Mouse (Mus musculus) bone marrow macrophage, adult 2 months (primary cell): ENCODE results near the gene Sox5. TPM values are rescaled to one million over a fixed set of nuclear protein-coding genes. Genes with fewer than 3 reads are reported as not detected.

Source experiments
- H3K27ac ChIP-seq: 2 replicates; pipeline ENCODE4 v1.5.1; 2012; ENCODE audit warnings: low read depth, low read length; ENCODE audit not compliant: insufficient read depth
- H3K4me1 ChIP-seq: 2 replicates; pipeline ENCODE4 v1.6.1; 2012; ENCODE audit warnings: low read length; ENCODE audit not compliant: control insufficient read depth, insufficient read depth
- H3K4me3 ChIP-seq: 2 replicates; pipeline ENCODE4 v1.5.1; 2012; ENCODE audit warnings: mild to moderate bottlenecking, low read length, moderate library complexity; ENCODE audit not compliant: insufficient read depth
- CTCF ChIP-seq: IDR thresholded peaks from 2 replicates; pipeline ENCODE4 v1.5.1; 2012; ENCODE audit warnings: low read depth, mild to moderate bottlenecking, low read length, moderate library complexity
- POLR2A ChIP-seq: IDR thresholded peaks from 2 replicates; pipeline ENCODE4 v1.6.1; 2012; ENCODE audit warnings: mild to moderate bottlenecking, low read depth, low read length, borderline replicate concordance
- polyA plus RNA-seq: library from polyadenylated mRNA; stranded (reverse); fragments of >200 nt; gene quantifications from 2 replicates; pipeline ENCODE4 v1.2.4, GENCODE M21; 2012; ENCODE audit not compliant: missing spikeins, insufficient read depth, insufficient read length

The Sox5 gene
- polyA plus RNA-seq, 1 experiment, result 0.58 TPM

DNA sequence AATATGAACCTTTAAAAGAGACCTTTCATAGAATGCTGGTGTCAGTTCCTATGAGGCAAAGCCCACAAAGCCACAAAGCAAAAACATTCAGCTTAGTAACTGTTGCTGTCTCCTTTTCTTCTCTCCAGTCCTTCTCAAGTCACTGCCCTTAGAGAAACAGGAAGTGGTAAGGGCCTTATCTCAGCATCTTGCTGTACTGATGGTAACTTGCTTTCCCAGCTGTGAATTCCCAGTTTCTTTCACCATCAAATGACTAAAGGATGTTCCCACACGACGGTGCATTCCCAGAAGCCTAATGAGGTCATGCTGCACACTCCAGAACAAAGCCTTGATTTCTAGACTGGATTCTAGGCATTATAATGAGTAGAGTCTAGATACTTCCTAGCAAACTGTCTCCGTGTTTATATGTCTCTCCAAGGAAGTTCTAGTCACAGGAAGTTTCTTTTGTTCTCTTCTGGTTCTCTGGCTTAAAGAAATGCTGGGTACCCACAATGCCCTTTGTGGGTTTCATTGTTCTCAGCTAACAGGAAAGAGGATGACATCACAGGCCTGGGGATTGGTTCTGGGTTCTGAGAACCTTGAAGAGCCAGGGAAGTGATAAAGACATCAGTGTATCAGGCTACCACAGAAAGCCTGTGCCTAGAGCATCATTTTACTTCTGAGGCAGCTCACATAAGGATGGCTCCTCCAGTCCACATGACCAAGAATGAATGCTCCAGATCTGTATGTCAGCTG lies 111.2 kb downstream of the Sox5 start:
- H3K4me1 ChIP-seq, result no peaks in the 10 kb centered on the region
- H3K4me3 ChIP-seq, result no peak overlapping the region
- no peak overlapping the region for H3K27ac ChIP-seq
- no peak for TF ChIP-seq POLR2A
- TF ChIP-seq CTCF, result no peak

DNA sequence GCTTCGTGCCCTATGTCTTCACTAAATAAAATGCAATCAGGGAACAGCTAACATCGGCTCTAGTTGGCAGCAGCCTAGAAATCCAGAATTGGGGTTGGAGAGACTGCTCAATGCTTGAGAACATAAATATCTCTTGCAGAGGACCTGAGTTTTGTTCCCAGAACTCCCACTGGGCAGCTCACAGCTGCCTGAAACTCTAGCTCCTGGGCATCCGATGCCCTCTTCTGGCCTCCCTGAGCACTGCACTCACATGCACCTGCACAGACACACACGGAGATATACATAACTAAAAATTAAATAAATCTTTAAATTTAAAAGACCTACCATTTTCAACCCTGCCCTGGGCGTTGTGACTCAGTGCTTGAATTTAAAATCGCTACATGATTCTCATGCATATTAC lies 115.2 kb downstream of the Sox5 start:
- Histone ChIP-seq H3K27ac (no peak overlapping the region), H3K4me1 (no peaks in the 10 kb centered on the region), H3K4me3 (no peak overlapping the region)
- no peak for TF ChIP-seq CTCF
- TF ChIP-seq POLR2A, result no peak

DNA sequence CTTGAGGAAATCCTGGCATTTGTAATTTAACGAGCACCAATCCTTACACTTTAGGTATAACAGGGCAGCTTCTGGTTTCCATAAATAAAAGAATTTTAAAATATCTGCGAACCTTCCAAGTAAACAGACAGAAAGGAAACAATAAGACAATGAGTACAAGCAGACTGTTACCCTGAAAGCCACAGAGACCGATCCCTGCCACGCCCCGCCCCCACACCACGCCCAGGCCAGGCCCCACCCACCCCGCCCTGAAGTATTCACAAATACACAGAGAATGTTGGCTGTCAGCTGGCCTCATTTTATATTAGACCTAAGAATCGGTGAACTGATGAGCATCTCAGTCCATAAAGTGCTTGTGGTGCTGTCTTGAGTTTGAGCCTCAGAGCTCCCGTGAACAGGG lies 117.0 kb downstream of the Sox5 start:
- TF ChIP-seq CTCF, result no peak
- TF ChIP-seq POLR2A, result no peak
- H3K27ac ChIP-seq, result no peak overlapping the region

DNA sequence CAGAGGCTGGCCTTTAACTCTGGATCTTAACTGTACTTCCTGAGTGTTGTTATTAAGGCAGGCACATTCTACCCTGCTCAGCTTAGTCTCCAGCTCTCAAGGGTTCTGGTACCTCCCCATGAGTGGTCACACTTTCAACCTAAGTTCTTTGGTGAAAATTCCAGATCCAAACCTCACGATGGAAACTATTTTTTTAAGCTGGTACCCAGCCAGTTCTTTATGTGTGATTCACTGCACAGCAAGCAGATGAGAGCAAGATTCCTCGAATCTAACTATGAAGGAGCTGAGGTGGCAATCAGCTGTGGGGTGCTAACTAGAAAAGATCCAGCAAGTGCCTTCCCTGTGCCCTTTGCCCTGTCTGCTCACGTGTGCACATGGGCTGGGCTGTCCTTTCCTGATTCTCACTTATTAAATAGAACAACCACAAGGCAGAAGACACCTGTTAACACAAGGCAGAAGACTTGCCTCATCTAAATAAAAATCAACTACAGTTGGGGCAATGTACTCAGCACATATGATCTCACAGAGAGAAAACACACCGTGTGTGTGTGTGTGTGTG lies 118.2 kb downstream of the Sox5 start:
- Histone ChIP-seq H3K4me1 (no peaks in the 10 kb centered on the region), H3K4me3 (no peak overlapping the region), H3K27ac (no peak overlapping the region)
- TF ChIP-seq CTCF, result no peak
- TF ChIP-seq POLR2A, result no peak

More for the DNA sequence above, 117.0 kb downstream of the Sox5 start:
- H3K4me3 ChIP-seq, result no peak overlapping the region
- no peaks in the 10 kb centered on the region for H3K4me1 ChIP-seq

DNA sequence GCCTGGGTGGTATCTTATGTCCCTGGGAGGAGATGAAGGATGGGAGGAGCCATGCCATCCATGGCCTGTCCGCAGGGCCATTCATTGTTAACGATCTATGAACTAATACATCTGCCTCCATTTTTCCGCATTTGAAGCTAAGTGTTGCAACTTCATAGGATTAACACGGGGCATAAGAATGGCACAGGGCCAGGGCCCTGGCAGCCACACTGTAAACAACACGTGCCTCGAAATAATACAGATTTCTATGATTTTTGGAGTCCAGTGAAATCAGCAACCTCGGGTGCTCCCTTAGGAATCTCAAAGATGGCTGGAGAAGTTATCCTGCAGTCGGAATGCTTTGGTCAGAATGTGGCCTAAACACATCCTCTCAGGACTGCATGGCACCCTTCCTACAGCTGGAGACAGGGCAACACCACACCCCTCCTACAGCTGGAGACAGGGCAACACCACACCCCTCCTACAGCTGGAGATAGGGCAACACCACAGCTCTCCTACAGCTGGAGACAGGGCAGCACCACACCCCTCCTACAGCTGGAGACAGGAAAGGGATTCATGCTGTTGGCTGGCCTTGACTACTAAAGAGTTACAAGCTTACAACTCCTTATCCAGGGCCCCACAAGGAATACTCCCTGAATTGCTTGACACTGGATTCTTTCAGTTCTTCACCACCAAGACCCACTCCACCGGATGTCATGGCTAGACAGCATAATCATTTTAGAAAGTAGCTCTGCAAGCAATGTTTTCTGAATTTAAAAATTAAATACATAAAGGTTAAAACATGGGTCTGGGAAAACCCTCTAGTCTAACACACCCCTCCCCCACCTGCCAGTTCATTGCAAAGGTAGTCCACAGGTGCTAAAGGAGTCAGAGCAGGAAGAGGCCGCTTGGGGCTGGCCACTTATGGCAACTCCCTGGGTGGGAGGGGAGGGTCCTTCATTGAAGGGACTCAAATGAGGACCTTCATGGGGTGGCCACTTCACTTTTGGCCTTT lies 122.4 kb downstream of the Sox5 start:
- no peak for TF ChIP-seq POLR2A
- no peak for TF ChIP-seq CTCF
- H3K27ac ChIP-seq, result no peak overlapping the region
- H3K4me3 ChIP-seq, result no peak overlapping the region
- no peaks in the 10 kb centered on the region for H3K4me1 ChIP-seq

DNA sequence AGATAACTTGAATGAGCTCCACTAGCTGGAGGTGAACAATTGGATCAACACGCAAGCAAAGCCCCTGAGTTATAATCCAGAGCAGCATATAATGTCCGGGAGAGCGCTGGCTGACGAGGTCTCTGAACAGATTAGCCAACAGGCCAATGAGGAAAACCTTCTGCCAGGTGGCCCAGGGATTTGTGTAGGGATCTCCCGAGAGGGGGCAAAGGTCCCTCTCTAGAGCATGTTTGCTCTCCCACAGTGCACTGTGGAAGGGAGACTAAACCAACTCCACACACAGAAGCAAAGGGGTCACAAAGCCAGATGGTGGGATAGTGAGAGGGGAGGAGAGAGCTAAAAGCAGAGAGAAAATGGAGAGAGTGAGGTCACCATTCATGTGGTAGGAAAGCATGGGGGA lies 128.9 kb downstream of the Sox5 start:
- no peak for TF ChIP-seq CTCF
- no peak for TF ChIP-seq POLR2A

DNA sequence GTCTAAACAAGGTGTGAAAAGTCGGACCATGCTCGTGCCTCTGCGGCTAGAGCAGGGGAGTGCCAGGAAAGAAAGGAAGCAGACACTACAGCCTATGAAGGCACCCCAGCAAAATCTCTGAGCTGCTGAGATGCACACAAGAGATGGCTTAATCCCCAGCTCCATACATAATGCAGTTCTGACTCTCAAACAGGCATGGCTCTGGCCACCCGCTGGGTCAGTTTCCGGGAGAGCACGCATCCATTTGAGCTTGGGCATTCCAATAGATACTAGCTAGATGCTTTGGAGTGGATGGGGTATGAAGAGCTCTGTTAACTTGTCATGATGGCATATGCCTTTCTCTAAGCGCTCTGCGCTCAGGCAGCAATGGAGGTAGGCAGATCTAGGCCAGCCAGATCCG lies 132.9 kb downstream of the Sox5 start:
- TF ChIP-seq POLR2A, result no peak
- no peak for TF ChIP-seq CTCF
- Histone ChIP-seq H3K27ac (no peak overlapping the region), H3K4me1 (no peaks in the 10 kb centered on the region), H3K4me3 (no peak overlapping the region)

More for the DNA sequence above, 128.9 kb downstream of the Sox5 start:
- H3K4me3 ChIP-seq, result no peak overlapping the region
- no peak overlapping the region for H3K27ac ChIP-seq
- H3K4me1 ChIP-seq, result no peaks in the 10 kb centered on the region

DNA sequence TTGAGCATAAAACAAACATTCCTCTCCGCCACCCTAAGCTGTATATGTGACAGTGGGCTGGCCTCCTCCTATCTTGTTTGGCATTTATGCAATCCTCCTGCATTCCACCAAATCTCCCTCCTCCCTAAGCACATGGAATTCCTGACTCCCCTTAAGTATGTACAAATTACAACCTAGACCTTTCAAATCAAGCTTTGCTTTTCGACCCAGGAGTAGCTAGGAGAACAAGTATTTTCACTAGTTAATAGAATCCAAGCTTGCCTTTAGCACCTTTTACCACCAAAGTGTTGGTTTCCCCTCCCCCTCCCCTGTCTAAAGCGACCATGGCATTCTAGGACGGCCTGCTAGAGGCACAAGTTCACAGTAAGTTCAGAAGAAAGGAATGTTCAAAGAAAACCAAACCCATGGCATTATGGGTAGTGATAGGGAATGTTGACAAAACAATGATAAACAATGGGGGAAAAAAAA lies 133.6 kb downstream of the Sox5 start:
- H3K27ac ChIP-seq, result no peak overlapping the region
- TF ChIP-seq POLR2A, result no peak
- no peak for TF ChIP-seq CTCF
- no peaks in the 10 kb centered on the region for H3K4me1 ChIP-seq
- no peak overlapping the region for H3K4me3 ChIP-seq

DNA sequence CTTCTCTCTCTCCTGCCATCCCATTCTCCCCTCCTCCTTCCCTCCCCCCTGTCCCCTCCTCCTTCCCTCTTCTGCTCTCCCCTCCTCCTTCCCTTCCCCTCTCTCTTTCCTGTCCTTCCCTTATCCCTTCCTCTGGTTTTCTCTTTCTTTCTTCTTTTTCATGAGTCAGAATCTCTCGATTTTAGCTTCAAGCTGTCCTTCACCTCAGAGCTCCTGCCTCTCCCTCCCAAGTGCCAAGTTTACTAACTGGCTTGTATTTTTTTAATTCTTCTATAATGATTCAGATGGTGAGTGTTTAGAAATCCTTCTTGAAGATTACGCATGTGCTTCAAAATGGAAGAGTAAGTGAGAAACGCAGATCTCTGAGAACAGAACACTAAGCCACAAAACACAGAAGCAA lies 135.4 kb downstream of the Sox5 start:
- Histone ChIP-seq H3K4me3 (no peak overlapping the region), H3K27ac (no peak overlapping the region), H3K4me1 (no peaks in the 10 kb centered on the region)
- no peak for TF ChIP-seq POLR2A
- no peak for TF ChIP-seq CTCF

DNA sequence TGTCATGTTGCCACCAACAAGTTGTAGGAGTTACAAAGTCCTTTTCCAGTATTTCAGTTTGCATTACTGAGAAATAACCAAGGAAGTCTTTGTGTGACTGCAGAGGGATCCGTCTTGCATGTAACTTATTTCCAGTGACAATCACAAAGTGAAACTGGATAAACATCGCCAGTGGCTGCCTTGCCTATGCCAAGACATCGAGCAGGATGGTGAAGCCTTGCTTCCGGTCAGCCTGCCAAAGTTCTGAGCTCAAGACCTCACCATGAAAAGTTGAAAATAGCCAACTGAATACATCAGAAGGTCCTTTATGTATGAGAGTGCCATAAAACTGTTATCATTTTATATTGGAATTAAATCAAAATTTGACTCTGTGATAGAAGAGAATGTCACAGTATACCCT lies 136.0 kb downstream of the Sox5 start:
- no peaks in the 10 kb centered on the region for H3K4me1 ChIP-seq
- no peak overlapping the region for H3K27ac ChIP-seq
- H3K4me3 ChIP-seq, result no peak overlapping the region
- TF ChIP-seq POLR2A, result no peak
- no peak for TF ChIP-seq CTCF
